Mouse (Mus musculus): ENCODE results near the gene Glt28d2. TPM values are rescaled to one million over a fixed set of nuclear protein-coding genes. Genes with fewer than 3 reads are reported as not detected.

Glt28d2 gene
- total and polyA plus RNA-seq, 3 experiments, result 0.04 to 0.08 TPM; not detected in 1

- no peaks in the 10 kb centered on the region for H3K27me3 ChIP-seq (replicated peaks)
- TF ChIP-seq UBTF (IDR thresholded peaks at IDR 0.05; ENCODE audit: low read depth, low read length), result no peak
- no peak for TF ChIP-seq MAFK (IDR thresholded peaks at IDR 0.05; ENCODE audit: insufficient replicate concordance, low read length)
- TF ChIP-seq PAX5 (IDR thresholded peaks at IDR 0.05; ENCODE audit: low read length), result no peak
- H3K27ac ChIP-seq (ENCODE audit: insufficient read depth, low read depth), result no peak overlapping the region
- no peaks in the 10 kb centered on the region for H3K36me3 ChIP-seq (replicated peaks in 1 of 2; ENCODE audit: control insufficient read depth in 1 of 2, insufficient read depth in 1 of 2, low read length in 1 of 2)
- no peak for DNase-seq (ENCODE audit: extremely low read depth)
- no peak overlapping the region for H3K9ac ChIP-seq (ENCODE audit: insufficient read depth, low read depth)
- dilution Hi-C loops (cut with MboI; ENCODE audit: extremely low pct_ligation_motif_present, extremely low pct_unique_long_range_greater_than_20kb, low sequenced_read_pairs) (no loop called here), in situ Hi-C loops (cut with MboI; ENCODE audit: low pct_ligation_motif_present, low pct_unique_long_range_greater_than_20kb, low sequenced_read_pairs) (no loop called here)
- no peaks in the 10 kb centered on the region for H3K79me2 ChIP-seq (replicated peaks; ENCODE audit: control insufficient read depth, extremely low read depth, insufficient read depth, poor library complexity, severe bottlenecking)
- H3K4me1 ChIP-seq (ENCODE audit: control insufficient read depth in 1 of 2, insufficient read depth in 2 of 2), result no peaks in the 10 kb centered on the region
- H3K4me2 ChIP-seq (ENCODE audit: insufficient read depth, low read depth, poor library complexity, severe bottlenecking), result no peak overlapping the region
- H3K9me3 ChIP-seq (replicated peaks; ENCODE audit: low read length), result no peaks in the 10 kb centered on the region
- H3K4me3 ChIP-seq (replicated peaks in 1 of 3; ENCODE audit: low read depth in 2 of 3, low read length in 2 of 3, poor library complexity in 1 of 3), result no peak overlapping the region
These were observed 37.2 kb downstream of the Glt28d2 start for GRCm38 (mm10) chr3:85850079-85850478.

DNA sequence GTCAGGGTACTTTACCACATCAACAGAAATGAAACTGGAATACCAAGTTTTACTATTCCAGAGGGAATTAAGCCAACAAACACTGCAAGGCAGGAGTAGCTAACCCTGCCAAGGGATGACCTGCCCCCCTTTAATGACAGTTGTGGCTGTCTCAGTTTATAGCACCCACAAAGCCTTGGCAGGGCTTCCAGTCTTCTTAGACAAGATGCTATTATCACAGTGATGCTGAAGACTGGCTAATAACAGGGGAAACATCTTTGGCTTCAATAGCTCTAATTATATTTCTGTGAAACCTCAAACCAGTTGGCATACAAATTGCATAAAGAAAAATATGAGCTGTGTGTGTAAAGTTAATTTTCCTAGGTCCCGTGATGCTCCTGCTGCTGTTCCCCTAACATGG lies 41.0 kb downstream of the Glt28d2 start:
- no peak overlapping the region for H3K9ac ChIP-seq (ENCODE audit: insufficient read depth, low read depth)
- H3K4me3 ChIP-seq (replicated peaks in 1 of 3; ENCODE audit: low read depth in 2 of 3, low read length in 2 of 3, poor library complexity in 1 of 3), result no peak overlapping the region
- no peaks in the 10 kb centered on the region for H3K9me3 ChIP-seq (replicated peaks; ENCODE audit: low read length)
- no peaks in the 10 kb centered on the region for H3K4me1 ChIP-seq (ENCODE audit: control insufficient read depth in 1 of 2, insufficient read depth in 2 of 2)
- H3K36me3 ChIP-seq (replicated peaks in 1 of 2; ENCODE audit: control insufficient read depth in 1 of 2, insufficient read depth in 1 of 2, low read length in 1 of 2), result no peaks in the 10 kb centered on the region
- no peak for DNase-seq (ENCODE audit: extremely low read depth)
- H3K4me2 ChIP-seq (ENCODE audit: insufficient read depth, low read depth, poor library complexity, severe bottlenecking), result no peak overlapping the region
- no peaks in the 10 kb centered on the region for H3K27me3 ChIP-seq (replicated peaks)
- no peak overlapping the region for H3K27ac ChIP-seq (ENCODE audit: insufficient read depth, low read depth)
- no peaks in the 10 kb centered on the region for H3K79me2 ChIP-seq (replicated peaks; ENCODE audit: control insufficient read depth, extremely low read depth, insufficient read depth, poor library complexity, severe bottlenecking)
- in situ Hi-C loops (cut with MboI; ENCODE audit: low pct_ligation_motif_present, low pct_unique_long_range_greater_than_20kb, low sequenced_read_pairs) (no loop called here), dilution Hi-C loops (cut with MboI; ENCODE audit: extremely low pct_ligation_motif_present, extremely low pct_unique_long_range_greater_than_20kb, low sequenced_read_pairs) (no loop called here)
- no peak for TF ChIP-seq JUN (IDR thresholded peaks at IDR 0.05; ENCODE audit: insufficient read depth, low read depth, low read length)
- TF ChIP-seq POLR2A (IDR thresholded peaks at IDR 0.05; ENCODE audit: low read depth, low read length), result no peak
- no peak for TF ChIP-seq HCFC1 (IDR thresholded peaks at IDR 0.05; ENCODE audit: low read depth, low read length)
- TF ChIP-seq CTCF (conservative IDR thresholded peaks at IDR 0.05 in 1 of 2, IDR thresholded peaks at IDR 0.05 in 1 of 2; ENCODE audit: low read depth in 2 of 2, low read length in 2 of 2), result no peak
- no peak for TF ChIP-seq MAZ (IDR thresholded peaks at IDR 0.05; ENCODE audit: low read depth, low read length)
- TF ChIP-seq TBP (conservative IDR thresholded peaks at IDR 0.05; ENCODE audit: low read depth, low read length), result no peak
- no peak for TF ChIP-seq MYC (IDR thresholded peaks at IDR 0.05; ENCODE audit: low read depth, low read length)
- no peak for TF ChIP-seq ELF1 (IDR thresholded peaks at IDR 0.05; ENCODE audit: low read depth, low read length)
- no peak for TF ChIP-seq ZMIZ1 (IDR thresholded peaks at IDR 0.05; ENCODE audit: low read depth, low read length)
- TF ChIP-seq EP300 (IDR thresholded peaks at IDR 0.05; ENCODE audit: low read length), result no peak
- TF ChIP-seq POLR2AphosphoS2 (IDR thresholded peaks at IDR 0.05; ENCODE audit: low read depth, low read length), result no peak
- no peak for TF ChIP-seq UBTF (IDR thresholded peaks at IDR 0.05; ENCODE audit: low read depth, low read length)
- no peak for TF ChIP-seq ZNF384 (IDR thresholded peaks at IDR 0.05; ENCODE audit: low read depth, low read length)
- no peak for TF ChIP-seq RCOR1 (conservative IDR thresholded peaks at IDR 0.05; ENCODE audit: low read depth, low read length)
- no peak for TF ChIP-seq RAD21 (IDR thresholded peaks at IDR 0.05; ENCODE audit: low read depth, low read length)
